Mouse (Mus musculus) spleen, postnatal 10 days (tissue): Measurements from ENCODE around the gene Lipf.

ENCODE experiments used
- DNase-seq, 2 experiments: peaks; one replicate each; pipeline ENCODE4 v3.0.0; 2021 to 2022; ENCODE audit warnings: low spot score in 2 of 2

Gene Lipf

DNA sequence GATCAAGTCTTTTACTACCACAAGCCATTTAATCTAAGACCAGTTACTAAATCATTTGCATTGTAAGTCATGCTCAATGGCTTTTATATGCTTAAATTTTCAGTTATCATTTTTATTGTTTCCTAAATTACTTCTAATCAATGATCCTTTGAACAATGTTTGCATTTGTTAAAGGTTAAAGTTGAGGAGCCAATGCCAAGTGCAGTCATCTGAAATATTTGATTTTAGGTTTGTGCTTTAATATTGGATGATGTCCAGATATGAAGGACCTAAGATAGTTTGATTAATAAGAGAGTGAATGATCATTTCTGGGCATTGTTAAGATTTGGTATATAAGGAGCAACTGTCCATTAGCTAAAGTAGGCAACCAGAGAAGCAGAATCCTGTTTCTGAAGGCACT lies at the start of gene Lipf:
TSS of gene Lipf (plus strand) at position 301 of the 400 bp plus-strand sequence.
- no peak for DNase-seq

DNA sequence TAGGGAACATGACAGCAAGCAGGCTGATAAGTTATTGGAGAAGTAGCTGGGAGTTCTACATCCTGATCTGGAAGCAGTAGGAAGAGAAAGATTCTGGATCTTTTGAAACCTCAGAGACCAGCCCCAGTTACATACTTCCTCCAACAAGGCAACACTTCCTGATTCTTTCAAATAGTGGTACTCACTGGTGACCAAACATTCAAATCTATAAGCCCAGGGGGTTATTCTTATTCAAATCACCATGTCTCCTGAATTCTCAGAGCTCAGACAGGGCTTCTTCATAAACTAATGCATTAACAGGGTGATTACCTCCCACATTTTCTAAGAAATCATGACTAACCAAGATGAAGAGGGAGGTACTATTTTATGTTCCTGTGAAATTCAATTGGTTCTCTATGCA lies 36.9 kb upstream of the Lipf start:
- no peak for DNase-seq

DNA sequence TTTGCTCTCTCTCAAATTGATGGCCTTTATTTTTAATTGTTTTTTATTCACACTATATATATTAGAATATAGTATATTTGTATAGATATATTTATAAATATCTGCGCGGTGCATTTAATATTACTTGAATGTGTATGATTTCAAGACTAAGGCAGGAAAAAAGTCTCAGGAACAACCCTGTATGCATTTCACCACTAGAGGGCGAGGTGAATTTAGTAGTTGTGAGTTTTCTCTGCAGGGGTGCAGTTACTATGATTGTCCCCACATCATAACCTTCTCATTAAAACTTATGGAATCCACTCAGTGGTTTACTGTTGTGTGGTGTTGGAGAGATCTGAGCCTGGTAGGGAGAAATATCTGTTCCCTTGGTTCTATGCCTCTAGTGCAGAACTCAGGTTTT lies 18.0 kb downstream of the Lipf start:
- no peak for DNase-seq

DNA sequence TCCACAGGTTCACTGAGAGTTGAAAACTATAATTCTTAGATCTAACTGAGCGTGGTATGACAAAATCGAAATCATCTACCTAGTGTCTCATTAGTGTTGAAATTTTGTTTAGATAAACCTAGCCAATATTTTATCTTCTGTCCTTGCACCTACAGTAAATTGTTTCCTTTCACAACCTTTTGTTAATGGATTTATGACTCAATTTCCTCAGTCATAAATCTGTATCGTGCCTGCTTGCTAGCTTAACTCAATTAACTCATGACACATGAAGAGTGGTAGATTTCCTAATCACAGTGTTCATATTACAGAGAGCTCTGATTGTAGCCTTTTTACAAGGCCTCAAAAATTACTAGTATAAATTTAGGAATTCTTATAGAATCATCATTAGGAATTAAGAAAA lies 22.1 kb downstream of the Lipf start:
- no peak for DNase-seq

DNA sequence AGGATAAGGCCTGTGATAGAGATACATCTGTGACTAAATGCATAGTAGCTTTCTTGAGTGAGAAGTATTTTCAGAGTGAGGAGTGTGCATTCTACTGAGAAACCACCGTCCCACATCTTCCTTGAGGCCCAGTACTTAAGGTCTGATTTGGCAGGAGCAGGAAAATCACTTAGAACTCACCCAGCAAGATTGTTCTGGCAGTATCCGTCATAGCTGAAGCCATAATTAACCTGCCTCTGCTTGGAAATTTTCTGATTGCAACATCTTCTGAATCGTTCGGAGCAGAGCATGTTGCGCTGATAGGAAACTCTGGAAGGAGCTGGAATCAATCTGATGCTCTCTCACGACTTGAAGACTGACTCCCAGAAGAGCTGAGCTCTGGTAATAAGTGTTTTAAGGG lies 47.0 kb downstream of the Lipf start, which contains the start of gene Lipk:
TSS of gene Lipk (plus strand) at position 289 of the 400 bp plus-strand sequence.
- DNase-seq: no peak

DNA sequence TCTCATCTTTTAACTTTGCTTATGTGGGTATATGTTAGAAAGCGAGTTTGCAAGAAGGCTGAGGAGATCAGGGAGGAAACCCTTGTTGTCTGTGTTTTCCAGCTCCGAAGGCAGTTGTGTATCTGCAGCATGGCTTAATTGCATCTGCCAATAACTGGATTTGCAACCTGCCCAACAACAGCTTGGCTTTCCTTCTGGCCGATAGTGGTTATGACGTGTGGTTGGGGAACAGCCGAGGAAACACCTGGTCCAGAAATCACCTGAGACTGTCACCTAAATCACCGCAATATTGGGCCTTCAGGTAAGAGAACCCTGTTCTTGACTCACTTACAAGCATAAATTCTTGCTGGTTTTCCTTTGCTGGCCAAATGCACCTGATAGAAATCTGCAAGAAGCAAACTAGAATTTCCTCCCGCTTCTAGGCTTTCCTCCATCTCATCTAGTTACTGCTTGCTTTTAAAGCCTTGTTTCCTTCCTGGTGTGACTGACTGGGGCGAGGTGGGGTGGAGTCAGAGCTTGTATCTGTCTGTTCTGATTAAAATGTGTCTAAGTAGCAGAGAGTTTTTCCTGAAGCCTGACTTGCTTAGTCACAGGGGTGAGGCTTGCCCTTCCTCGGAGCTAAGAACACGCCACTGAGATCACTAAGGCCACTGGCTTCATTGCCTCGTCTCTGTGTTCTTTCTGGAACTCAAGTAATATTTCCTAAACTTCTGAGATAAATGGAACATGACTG lies 60.6 kb downstream of the Lipf start:
- no peak for DNase-seq

DNA sequence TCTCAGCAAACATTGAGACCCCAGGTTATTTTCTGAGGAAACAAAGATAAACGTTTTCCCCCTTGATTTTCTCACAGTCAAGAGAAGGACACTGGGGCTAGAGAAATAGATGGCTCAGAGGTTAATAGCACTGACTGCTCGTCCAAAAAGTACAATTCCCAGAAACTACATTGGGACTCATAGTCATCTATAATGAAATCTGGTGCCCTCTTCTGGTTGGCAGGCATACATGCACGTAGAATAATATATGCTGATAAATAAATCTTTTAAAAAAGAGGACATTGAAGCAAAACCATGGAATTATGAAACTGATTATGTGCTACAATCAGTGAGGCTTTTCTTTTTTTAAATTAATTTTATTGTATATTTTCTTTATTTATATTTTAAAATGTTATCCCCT lies 61.8 kb downstream of the Lipf start:
- DNase-seq: no peak
